Mouse (Mus musculus): Measurements from ENCODE around the gene Dynlt1b.
"Not testable (repeated sequence)": the region's sequence is repeated elsewhere in the genome, so short reads cannot be mapped to it uniquely, and the experiment has no call there.

GRCm38 (mm10) chr17:6428926-6429325 is 986 bp upstream of the Dynlt1b start:
- TF ChIP-seq CTCF (IDR thresholded peaks at IDR 0.05; ENCODE audit: control insufficient read depth, insufficient read depth, insufficient replicate concordance, low read depth, low read length); POLR2A (IDR thresholded peaks at IDR 0.05; ENCODE audit: control insufficient read depth, low read depth, low read length): not testable (repeated sequence)

All from testis, adult 2 months (tissue).